In genomic region chr11:25856629-25857568, GRCm38 (mm10) we compare ENCODE assay signal across 17 mouse cellular contexts.
DNase-seq lines count a peak whose midpoint lies in the region; ATAC-seq and TF ChIP-seq lines count a peak whose summit lies in the region.
"Had no signal": no experiment of that assay in that cellular context is flagged by ENCODE, and none has a peak within 500 bp of the region (broad histone marks: within the 10 kb centered on the region; RNA-seq: fewer than 3 reads in every experiment).

No protein-coding gene starts in this region.

- peak overlapping the region; percentile 34 for H3K4me2 ChIP-seq in forebrain, embryonic 15.5 days (replicated peaks)
- H3K4me2 ChIP-seq: kidney, embryonic 15.5 days had no signal

- no peak for TF ChIP-seq CTCF in olfactory bulb, adult 2 months (IDR thresholded peaks at IDR 0.05; ENCODE audit: insufficient read depth, low read depth, low read length)

- no peak overlapping the region for H3K4me3 ChIP-seq in forebrain, embryonic 15.5 days
- no peak overlapping the region for H3K4me3 ChIP-seq in olfactory bulb, adult 2 months (ENCODE audit: insufficient read depth, low read depth, low read length)
- H3K4me3 ChIP-seq: gastrocnemius, adult 2 months; kidney, embryonic 15.5 days; myocyte had no signal

- H3K27ac ChIP-seq in forebrain, embryonic 15.5 days (replicated peaks), result peak overlapping the region; percentile 89
- H3K27ac ChIP-seq in olfactory bulb, adult 2 months (ENCODE audit: insufficient read depth, low read depth, low read length), result peak overlapping the region; percentile 96
- H3K27ac ChIP-seq: gastrocnemius, adult 2 months; kidney, embryonic 15.5 days; liver, embryonic 14.5 days had no signal

- H3K27me3 ChIP-seq in forebrain, embryonic 15.5 days, result no peaks in the 10 kb centered on the region

- no peak for TF ChIP-seq POLR2A in olfactory bulb, adult 2 months (IDR thresholded peaks at IDR 0.05; ENCODE audit: insufficient read depth, low read depth, low read length)

- peaks cover 47% of the 10 kb centered on the region for H3K4me1 ChIP-seq in forebrain, embryonic 15.5 days
- H3K4me1 ChIP-seq in olfactory bulb, adult 2 months (ENCODE audit: control insufficient read depth, insufficient read depth, low read length), result peaks cover 7% of the 10 kb centered on the region; the same call in 1 of the 2 replicates
- H3K4me1 ChIP-seq: kidney, embryonic 15.5 days had no signal

- WGBS in forebrain, embryonic 15.5 days, result 7% methylated on average over 16 of the region's 16 CpGs
- WGBS in olfactory bulb, adult 2 months, result 23% methylated on average over 16 of the region's 16 CpGs

- ATAC-seq in frontal cortex, adult (ENCODE audit: low TSS enrichment), result 0 out of 2 replicates have a peak, but pooled peaks have one; percentile 36
- ATAC-seq in forebrain, embryonic 15.5 days (replicated peaks), result no peak
- no peak for ATAC-seq in erythroblast, adult 5-6 weeks (replicated peaks; ENCODE audit: low FRiP score, poor library complexity, severe bottlenecking)

- no peak for DNase-seq in frontal cortex, postnatal 14 days (ENCODE audit: low spot score in 2 of 2)
- DNase-seq in mesoderm, embryonic 11.5 days (ENCODE audit: low read depth, low spot score), result peak; percentile 20
- DNase-seq in right cerebral cortex, postnatal 14 days, result no peak
- DNase-seq in c-Kit-positive CD71-positive TER-119-positive erythroid progenitor cells, embryonic 14.5 days (ENCODE audit: low spot score), result no peak
- DNase-seq: adrenal gland, postnatal 36 days; cerebellum, adult 8-10 months; gastrocnemius, adult 2 months; heart, postnatal 36 days; lung, postnatal 4 days had no signal

- H3K9me3 ChIP-seq in forebrain, embryonic 15.5 days, result no peaks in the 10 kb centered on the region
- H3K9me3 ChIP-seq: G1E; kidney, embryonic 15.5 days had no signal

- H3K36me3 ChIP-seq in forebrain, embryonic 15.5 days, result no peaks in the 10 kb centered on the region
- H3K36me3 ChIP-seq: G1E; kidney, embryonic 15.5 days had no signal

- H3K9ac ChIP-seq in forebrain, embryonic 15.5 days (replicated peaks), result peak overlapping the region; percentile 35
- H3K9ac ChIP-seq: kidney, embryonic 15.5 days; liver, embryonic 14.5 days had no signal
